14 mouse cellular contexts compared by ENCODE assay signal in the genomic region with DNA sequence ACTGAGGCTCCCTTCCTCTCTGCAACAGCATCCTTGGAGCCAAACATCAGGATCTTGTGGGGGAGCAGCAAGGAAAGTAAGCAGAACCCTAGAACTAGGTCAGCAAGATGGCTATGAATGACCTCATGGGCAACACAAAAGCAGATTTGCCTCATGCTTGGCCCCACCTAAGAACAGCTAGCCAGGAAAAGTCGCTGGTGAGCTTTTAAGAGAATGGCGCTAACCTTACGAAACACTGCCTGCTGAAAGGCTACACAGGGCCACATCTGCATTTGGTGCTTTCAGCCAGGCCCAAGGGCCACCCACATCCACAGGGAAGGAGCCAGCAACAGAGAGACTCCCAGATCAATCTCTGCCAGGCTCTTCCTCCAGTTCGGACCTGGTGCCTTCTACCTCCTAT.
"Had no signal": no experiment of that assay in that cellular context is flagged by ENCODE, and none has a peak within 500 bp of the region (broad histone marks: within the 10 kb centered on the region; RNA-seq: fewer than 3 reads in every experiment).

No protein-coding gene starts in this region.

- H3K9ac ChIP-seq: limb, embryonic 15.5 days; liver, embryonic 12.5 days; midbrain, embryonic 15.5 days; neural tube, embryonic 13.5 days; stomach, embryonic 15.5 days had no signal

- H3K4me1 ChIP-seq: limb, embryonic 15.5 days; liver, embryonic 12.5 days; midbrain, embryonic 10.5 days; midbrain, embryonic 15.5 days; neural tube, embryonic 13.5 days; stomach, embryonic 15.5 days had no signal

- H3K27ac ChIP-seq: hindbrain, postnatal 0 days; limb, embryonic 15.5 days; liver, embryonic 12.5 days; midbrain, embryonic 10.5 days; midbrain, embryonic 15.5 days; neural tube, embryonic 13.5 days; stomach, embryonic 15.5 days had no signal

- DNase-seq: kidney, adult 8-10 months; kidney, postnatal 25 days; layer of hippocampus, adult 9-11 months; layer of hippocampus, postnatal 36 days; retina, postnatal 1 day; right cerebral cortex, postnatal 14 days; thymus, postnatal 14 days had no signal

- H3K4me2 ChIP-seq: limb, embryonic 15.5 days; liver, embryonic 12.5 days; midbrain, embryonic 15.5 days; neural tube, embryonic 13.5 days; stomach, embryonic 15.5 days had no signal

- H3K4me3 ChIP-seq: limb, embryonic 15.5 days; liver, embryonic 12.5 days; midbrain, embryonic 10.5 days; midbrain, embryonic 15.5 days; neural tube, embryonic 13.5 days; stomach, embryonic 15.5 days had no signal

- H3K9me3 ChIP-seq: limb, embryonic 15.5 days; liver, embryonic 12.5 days; midbrain, embryonic 10.5 days; midbrain, embryonic 15.5 days; neural tube, embryonic 13.5 days; stomach, embryonic 15.5 days had no signal

- H3K36me3 ChIP-seq: limb, embryonic 15.5 days; liver, embryonic 12.5 days; midbrain, embryonic 10.5 days; midbrain, embryonic 15.5 days; neural tube, embryonic 13.5 days; stomach, embryonic 15.5 days had no signal

- ATAC-seq: hindbrain, postnatal 0 days; liver, embryonic 12.5 days; midbrain, embryonic 15.5 days had no signal

- H3K27me3 ChIP-seq: liver, embryonic 12.5 days; midbrain, embryonic 15.5 days; stomach, embryonic 15.5 days had no signal
